Mouse (Mus musculus): ENCODE data around the gene Sucnr1.

Sucnr1 gene

GRCm38 (mm10) chr3:60111889-60112646 lies 30.4 kb downstream of the Sucnr1 start:
- no peak for DNase-seq (ENCODE audit: low spot score in 2 of 2)

DNA sequence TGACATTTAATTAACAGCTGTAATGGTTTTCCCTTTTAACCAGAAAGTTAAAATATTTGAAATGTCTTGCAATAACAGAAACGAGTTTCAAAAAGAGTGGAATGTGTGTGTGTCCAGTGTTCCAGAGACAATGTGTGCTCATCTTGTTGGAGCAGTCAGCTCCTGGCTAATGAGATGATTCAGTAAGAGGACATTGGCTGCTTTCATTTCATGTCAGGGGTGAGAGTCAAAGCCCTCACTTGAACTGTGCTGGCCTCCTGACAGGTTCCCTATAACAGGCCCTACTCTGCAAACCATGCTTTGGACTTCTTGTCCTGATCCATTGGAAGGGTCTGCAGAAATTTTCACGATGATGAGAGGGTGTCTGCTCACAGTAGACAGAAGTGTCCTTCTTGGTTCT lies 32.9 kb downstream of the Sucnr1 start:
- no peak for DNase-seq (ENCODE audit: low spot score in 2 of 2)

DNA sequence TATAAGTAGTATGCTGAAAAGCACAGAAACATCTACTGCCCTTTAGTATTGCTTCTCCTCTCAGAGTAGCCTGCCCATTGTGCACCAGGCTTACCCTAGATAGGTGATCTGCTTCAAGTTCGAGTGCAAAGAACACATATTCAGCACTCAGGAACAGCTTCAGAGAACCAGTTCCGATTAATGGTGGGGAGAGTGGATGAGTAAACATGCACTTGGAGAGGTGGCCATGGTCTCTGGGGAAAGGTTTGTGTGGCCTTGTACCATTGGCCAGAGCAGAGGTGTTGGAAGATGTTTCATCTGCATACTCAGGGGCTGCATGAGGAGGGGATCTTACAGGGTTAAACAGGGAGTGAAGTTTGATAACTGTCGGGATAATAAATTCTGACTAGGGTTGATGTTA lies 39.8 kb downstream of the Sucnr1 start:
- DNase-seq (ENCODE audit: low spot score in 2 of 2) = no peak

- no peak for DNase-seq (ENCODE audit: low spot score in 2 of 2)
Observed at GRCm38 (mm10) chr3:60123859-60124794, 42.5 kb downstream of the Sucnr1 start.

GRCm38 (mm10) chr3:60126564-60126963 lies 44.9 kb downstream of the Sucnr1 start:
- no peak for DNase-seq (ENCODE audit: low spot score in 2 of 2)

- no peak for DNase-seq (ENCODE audit: low spot score in 2 of 2)
Observed at GRCm38 (mm10) chr3:60128282-60128681, 46.6 kb downstream of the Sucnr1 start.

DNA sequence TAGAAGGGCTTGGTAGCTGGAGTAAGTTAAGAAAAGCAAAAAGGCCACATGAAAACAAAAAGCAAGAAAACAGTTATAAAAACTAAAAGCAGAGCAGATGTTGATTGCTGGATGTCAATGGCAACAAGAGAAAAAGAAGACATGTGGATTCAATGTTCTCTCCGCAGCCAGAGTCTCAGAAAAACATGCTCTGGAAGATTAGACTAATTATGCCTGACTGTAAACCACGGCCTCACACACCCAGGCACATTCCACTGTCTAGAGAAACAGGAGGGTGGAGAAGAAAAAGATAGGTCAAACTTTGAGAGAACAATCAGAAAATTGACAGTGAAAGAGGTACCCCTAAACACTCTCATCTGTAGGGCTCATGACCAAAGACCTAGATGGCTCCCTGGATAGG lies 54.1 kb downstream of the Sucnr1 start:
- DNase-seq (ENCODE audit: low spot score in 2 of 2) = no peak
